Mouse (Mus musculus) forebrain, embryonic 10.5 days (tissue): ENCODE data around the gene Tmem54. TPM values are rescaled to one million over a fixed set of nuclear protein-coding genes. Genes with fewer than 3 reads are reported as not detected.

ENCODE experiments used
- DNase-seq: peaks from one replicate; pipeline ENCODE4 v3.0.0-alpha.2; 2017; ENCODE audit warnings: low spot score; ENCODE audit errors: extremely low spot score
- H3K27ac ChIP-seq: fragments of 300-500 bp; sonication (generic); 2 replicates; pipeline ENCODE4 v1.5.1; 2016; ENCODE audit warnings: mild to moderate bottlenecking
- H3K27me3 ChIP-seq: fragments of 300-500 bp; sonication (generic); 2 replicates; pipeline ENCODE4 v1.6.1; 2016; ENCODE audit warnings: mild to moderate bottlenecking; ENCODE audit not compliant: poor library complexity, severe bottlenecking
- H3K36me3 ChIP-seq: fragments of 300-500 bp; sonication (generic); replicated peaks from 2 replicates; pipeline ENCODE4 v1.6.1; 2016; ENCODE audit warnings: mild to moderate bottlenecking, moderate library complexity
- H3K4me1 ChIP-seq: fragments of 300-500 bp; sonication (generic); 2 replicates; pipeline ENCODE4 v1.6.1; 2016
- H3K4me3 ChIP-seq: fragments of 300-500 bp; sonication (generic); 2 replicates; pipeline ENCODE4 v1.5.1; 2016; ENCODE audit warnings: mild to moderate bottlenecking, moderate library complexity
- H3K9me3 ChIP-seq: fragments of 300-500 bp; sonication (generic); 2 replicates; pipeline ENCODE4 v1.6.1; 2016; ENCODE audit warnings: mild to moderate bottlenecking, moderate library complexity
- WGBS: fragments of 180-500 bp; shearing (Covaris S2); methylation state at CpG from one replicate; pipeline ENCODE4 v1.1.7; 2016; 5-methylcytosine and 5-hydroxymethylcytosine counted together
- polyA plus RNA-seq: library from polyadenylated mRNA; unstranded; fragments of >200 nt; fragmentation: Nextera tagmentation; extraction: Ambion mirVana; gene quantifications from 2 replicates; pipeline ENCODE4 v1.2.1, GENCODE M21; 2016

Tmem54 gene
- polyA plus RNA-seq, 1 experiment from 2014 or later: 4.6 TPM

DNA sequence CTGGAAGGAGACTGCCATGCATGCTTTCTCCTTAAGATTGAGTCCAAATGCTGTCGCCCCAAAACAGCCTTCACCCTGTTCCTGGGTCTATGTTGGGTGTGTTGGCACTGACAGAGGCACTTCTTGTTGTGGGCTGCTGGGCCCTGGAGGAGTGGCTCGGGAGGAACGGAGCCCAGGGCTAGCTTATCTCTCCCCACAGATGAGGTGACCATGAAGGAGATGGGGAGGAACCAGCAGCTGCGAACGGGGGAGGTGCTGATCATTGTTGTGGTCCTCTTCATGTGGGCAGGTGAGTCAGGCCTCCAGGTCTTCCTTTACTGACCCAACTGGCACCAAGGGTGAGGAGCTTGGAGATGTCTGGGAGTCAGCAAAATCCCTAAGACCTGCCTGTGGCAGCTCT lies 34.3 kb downstream of the Tmem54 start:
- Histone ChIP-seq H3K36me3 (peaks cover 2% of the 10 kb centered on the region), H3K4me3 (no peak overlapping the region), H3K9me3 (no peaks in the 10 kb centered on the region), H3K27me3 (peaks cover 55% of the 10 kb centered on the region), H3K27ac (no peak overlapping the region), H3K4me1 (peaks cover 34% of the 10 kb centered on the region)
- no peak for DNase-seq
- WGBS: 79% methylated on average over 5 of the region's 5 CpGs

DNA sequence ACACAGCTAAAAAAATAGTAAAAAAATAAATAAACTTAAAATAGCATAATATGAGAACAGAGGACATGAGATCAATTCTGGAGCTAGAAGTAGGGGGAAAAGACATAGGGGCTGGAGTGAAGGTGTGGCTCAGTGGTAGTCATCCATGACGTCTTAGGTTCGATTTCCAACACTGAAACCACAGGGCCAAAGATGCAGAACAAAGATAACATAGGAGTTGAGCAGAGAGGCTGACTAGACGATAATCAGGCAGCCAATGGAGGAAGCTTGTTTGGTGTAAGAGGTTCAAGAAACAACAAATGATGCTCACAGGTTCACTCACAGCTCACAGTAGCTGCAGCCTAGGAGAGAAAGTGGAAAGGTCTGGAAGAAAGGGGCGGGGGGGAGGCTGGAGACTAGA lies 35.5 kb downstream of the Tmem54 start:
- Histone ChIP-seq H3K4me1 (peaks cover 26% of the 10 kb centered on the region), H3K36me3 (peaks cover 3% of the 10 kb centered on the region), H3K4me3 (no peak overlapping the region), H3K27ac (no peak overlapping the region), H3K9me3 (no peaks in the 10 kb centered on the region), H3K27me3 (peaks cover 44% of the 10 kb centered on the region)
- no peak for DNase-seq
- WGBS: 89% methylated on average over 4 of the region's 4 CpGs

DNA sequence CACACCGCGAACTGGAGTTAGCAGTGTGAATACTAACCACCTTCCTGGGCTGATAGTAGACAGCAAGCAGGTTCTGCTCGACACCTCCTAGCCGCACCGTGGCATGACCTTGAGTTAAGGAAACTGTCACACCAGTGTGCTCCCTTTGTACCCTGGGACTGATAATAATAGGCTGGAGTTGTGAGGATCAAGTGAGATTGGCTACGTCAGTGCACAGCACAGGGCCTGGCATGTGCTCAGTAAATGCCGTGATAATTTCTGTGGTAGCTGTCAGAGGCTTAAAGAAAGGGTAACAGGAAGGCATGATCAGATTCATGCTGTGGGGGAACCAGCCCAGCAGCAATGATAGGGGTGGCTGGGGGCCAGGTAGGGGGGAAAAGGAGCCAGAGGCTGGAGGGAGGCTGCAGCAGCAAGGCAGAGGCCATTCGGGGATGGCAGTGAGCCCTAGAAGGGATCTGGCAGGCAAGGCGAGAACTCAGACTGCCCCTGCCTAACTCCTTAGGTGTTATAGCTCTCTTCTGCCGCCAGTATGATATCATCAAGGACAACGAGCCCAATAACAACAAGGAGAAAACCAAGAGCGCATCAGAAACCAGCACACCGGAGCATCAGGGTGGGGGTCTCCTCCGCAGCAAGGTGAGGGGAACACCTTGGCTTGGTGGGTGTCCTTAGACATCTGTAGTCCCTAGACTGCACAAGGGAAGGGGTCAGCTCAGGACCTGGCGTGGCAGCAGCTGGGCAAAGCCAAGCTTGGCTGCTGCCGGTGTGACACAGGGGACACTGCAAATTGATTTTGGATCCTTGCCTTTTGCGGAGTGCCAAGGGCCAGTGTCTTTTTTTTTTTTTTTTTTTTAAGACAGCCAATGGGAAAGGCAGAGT lies 36.5 kb downstream of the Tmem54 start:
- no peak for DNase-seq
- 85% methylated on average over 17 of the region's 17 CpGs for WGBS
- H3K27ac ChIP-seq: no peak overlapping the region

DNA sequence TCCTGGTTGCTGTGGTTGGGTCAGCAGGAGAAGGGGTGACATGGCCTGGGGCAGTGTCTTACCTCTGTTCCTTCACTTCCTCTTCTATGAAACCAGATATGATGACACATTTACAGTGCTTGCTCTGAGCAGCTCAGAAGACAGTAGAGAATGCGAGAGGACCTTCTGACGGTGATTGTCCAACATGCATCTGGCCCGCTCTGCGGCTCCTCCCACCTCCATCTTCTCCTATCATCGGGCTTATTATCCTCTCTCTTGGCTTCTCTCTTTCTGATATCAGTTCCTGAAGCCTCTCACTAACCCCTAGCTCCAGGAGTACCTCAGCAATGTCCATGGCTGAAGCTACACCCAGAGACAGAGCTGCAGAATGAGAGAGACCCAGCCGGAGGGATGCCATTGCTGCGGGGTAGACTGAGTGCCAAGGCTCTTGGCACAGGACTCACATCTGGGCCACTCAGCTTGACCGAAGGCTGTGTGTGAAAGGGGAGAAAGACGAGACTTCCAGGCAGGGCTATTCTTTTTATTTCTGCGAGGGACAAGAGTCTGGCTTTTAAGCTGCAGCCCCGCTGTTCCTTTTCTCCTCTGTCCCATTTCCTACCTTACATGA lies 37.2 kb downstream of the Tmem54 start:
- no peak overlapping the region for H3K27ac ChIP-seq
- 93% methylated on average over 11 of the region's 11 CpGs for WGBS
- peaks cover 10% of the 10 kb centered on the region for H3K4me1 ChIP-seq
- H3K27me3 ChIP-seq: peaks cover 27% of the 10 kb centered on the region
- H3K36me3 ChIP-seq: peaks cover 8% of the 10 kb centered on the region
- no peak for DNase-seq
- no peaks in the 10 kb centered on the region for H3K9me3 ChIP-seq
- H3K4me3 ChIP-seq: no peak overlapping the region

More for the DNA sequence above, 36.5 kb downstream of the Tmem54 start:
- Histone ChIP-seq H3K27me3 (peaks cover 34% of the 10 kb centered on the region), H3K36me3 (peaks cover 5% of the 10 kb centered on the region), H3K4me1 (peaks cover 18% of the 10 kb centered on the region), H3K9me3 (no peaks in the 10 kb centered on the region), H3K4me3 (no peak overlapping the region)

DNA sequence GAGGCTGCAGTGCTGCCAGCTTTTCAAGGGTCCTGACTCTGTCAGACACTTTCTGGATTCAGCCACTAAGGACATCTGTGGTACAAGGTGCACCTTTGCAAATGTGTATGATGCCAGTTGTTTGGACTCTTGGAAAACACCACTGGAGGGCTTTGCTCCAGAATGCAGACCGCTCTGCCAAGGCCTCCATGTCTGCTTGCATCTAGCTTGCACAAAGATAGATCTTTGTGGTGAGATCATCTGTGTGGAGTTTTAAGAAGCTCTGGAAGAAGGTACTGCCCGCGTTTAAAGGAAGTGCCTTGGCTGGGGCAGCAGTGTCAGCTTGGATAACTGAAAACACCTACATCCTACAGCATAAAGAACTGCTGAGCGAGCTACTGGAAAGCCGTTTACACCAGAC lies 38.2 kb downstream of the Tmem54 start:
- peaks cover 17% of the 10 kb centered on the region for H3K36me3 ChIP-seq
- H3K27ac ChIP-seq: no peak overlapping the region
- H3K9me3 ChIP-seq: no peaks in the 10 kb centered on the region
- WGBS: 89% methylated on average over 5 of the region's 5 CpGs
- no peak overlapping the region for H3K4me3 ChIP-seq
- peaks cover 17% of the 10 kb centered on the region for H3K27me3 ChIP-seq
- H3K4me1 ChIP-seq: peaks cover 11% of the 10 kb centered on the region; the same call in 1 of the 2 replicates
- no peak for DNase-seq

DNA sequence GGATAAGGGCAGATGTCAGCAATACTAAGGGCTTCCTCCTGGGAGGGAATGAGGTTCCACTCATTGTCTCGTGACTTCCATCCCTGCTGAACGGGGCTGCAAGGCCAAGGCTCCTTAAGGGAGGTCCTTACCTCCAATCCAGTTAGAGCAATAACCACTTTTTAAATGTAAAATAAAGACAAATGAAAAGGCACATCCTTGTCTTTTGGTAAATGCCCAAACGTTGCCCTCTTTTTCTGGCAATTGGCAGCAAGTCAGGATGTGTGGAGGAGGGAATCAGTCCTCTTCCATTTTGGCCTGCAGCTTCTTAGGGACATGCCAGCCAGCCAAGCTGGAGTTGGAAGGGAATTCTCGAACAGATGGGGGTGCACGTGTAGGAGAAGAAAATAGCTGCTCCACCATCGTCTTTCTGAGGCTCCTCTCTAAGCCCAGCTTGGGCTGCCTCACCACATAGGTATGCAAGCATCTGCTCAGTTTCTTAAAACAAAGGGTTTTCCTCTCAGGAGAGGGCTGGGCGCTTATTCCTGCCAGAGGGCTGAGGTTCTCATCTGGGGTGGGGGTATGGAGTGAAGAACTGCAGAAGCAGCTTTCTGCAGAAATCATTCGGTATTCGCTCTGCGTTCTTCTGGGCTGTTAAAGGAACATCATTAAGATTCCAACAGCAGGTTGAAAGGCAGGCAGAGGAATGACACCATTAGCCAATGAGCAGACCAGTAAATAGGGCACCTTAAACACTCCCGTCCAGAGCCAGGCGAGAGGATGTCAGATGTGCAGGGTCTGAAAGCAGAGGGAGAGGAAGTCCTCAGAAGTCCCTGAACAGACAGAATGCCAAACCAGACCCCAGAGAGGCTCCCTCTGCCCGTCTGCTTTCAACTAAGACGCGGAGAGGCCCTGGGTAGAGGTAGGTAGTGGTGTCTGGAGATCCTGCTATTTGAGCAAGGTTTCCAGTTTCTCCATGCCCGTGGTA lies 39.3 kb downstream of the Tmem54 start:
- Histone ChIP-seq H3K4me3 (no peak overlapping the region), H3K4me1 (peaks cover 13% of the 10 kb centered on the region; the same call in 1 of the 2 replicates), H3K36me3 (peaks cover 28% of the 10 kb centered on the region), H3K27me3 (peaks cover 6% of the 10 kb centered on the region), H3K27ac (no peak overlapping the region), H3K9me3 (no peaks in the 10 kb centered on the region)
- WGBS: 70% methylated on average over 16 of the region's 16 CpGs
- no peak for DNase-seq

DNA sequence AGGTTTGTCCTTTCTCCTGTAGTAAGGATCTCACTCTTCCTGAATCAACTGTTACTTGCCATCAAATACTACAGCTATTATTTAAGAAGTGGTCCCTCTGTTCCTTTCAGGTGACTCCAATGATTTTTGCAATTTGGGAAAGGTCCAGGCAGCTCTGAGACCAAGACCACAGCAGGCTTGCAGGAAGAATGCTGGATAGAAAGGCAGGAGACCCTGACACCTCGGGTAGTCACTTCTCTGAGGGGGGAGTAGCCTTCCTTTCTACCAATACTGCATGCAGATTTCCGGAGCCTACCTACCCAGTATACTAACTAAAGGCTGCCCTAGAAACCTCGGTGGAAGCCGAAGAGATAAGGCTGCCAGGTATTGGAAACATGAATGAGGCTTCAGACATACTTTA lies 40.1 kb downstream of the Tmem54 start:
- DNase-seq: no peak
- H3K4me3 ChIP-seq: no peak overlapping the region
- no peak overlapping the region for H3K27ac ChIP-seq
- no peaks in the 10 kb centered on the region for H3K9me3 ChIP-seq
- H3K27me3 ChIP-seq: no peaks in the 10 kb centered on the region
- peaks cover 13% of the 10 kb centered on the region; the same call in 1 of the 2 replicates for H3K4me1 ChIP-seq
- WGBS: 82% methylated on average over 4 of the region's 4 CpGs
- H3K36me3 ChIP-seq: peaks cover 36% of the 10 kb centered on the region

DNA sequence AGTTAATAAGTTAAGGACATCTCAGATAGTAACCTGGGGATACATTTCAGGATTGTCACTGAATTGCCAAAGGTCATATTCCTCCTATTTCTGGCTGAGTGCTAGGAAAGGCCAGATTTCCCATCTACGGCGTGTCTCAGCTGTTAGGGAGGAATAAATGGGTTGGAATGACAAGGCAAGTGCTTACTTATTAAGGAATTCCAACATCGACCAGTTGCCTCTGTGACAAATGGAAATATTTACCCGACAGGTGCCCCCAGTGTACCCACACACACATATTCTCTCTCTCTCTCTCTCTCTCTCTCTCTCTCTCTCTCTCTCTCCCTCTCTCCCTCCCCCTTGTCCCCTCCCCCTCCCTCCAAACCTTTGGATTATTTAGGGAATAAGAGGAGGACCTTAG lies 40.6 kb downstream of the Tmem54 start:
- H3K27ac ChIP-seq: no peak overlapping the region
- peaks cover 41% of the 10 kb centered on the region for H3K36me3 ChIP-seq
- H3K4me3 ChIP-seq: no peak overlapping the region
- DNase-seq: no peak
- no peaks in the 10 kb centered on the region for H3K27me3 ChIP-seq
- WGBS: 91% methylated on average over 4 of the region's 4 CpGs
- H3K4me1 ChIP-seq: peaks cover 13% of the 10 kb centered on the region; the same call in 1 of the 2 replicates
- no peaks in the 10 kb centered on the region for H3K9me3 ChIP-seq

DNA sequence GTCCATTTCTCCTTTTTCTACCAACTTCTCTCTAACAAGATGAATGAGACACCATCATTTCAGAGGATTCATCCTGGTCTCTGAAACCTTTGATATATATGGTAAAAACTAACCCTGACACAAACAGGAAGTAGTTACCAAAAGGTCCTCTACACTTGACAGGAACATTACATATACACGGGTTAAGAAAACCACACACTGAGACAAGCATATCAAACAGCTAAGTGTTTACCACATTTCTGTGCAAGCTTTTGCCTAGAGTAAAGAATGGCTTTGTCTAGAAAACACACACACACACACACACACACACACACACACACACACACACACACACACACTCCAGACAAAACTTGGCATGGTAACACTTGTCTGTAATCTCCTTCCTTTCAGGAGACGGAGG lies 41.0 kb downstream of the Tmem54 start:
- Histone ChIP-seq H3K36me3 (peaks cover 46% of the 10 kb centered on the region), H3K27me3 (no peaks in the 10 kb centered on the region), H3K9me3 (no peaks in the 10 kb centered on the region), H3K4me1 (peaks cover 13% of the 10 kb centered on the region; the same call in 1 of the 2 replicates), H3K4me3 (no peak overlapping the region), H3K27ac (no peak overlapping the region)
- WGBS: 93% methylated on average over 2 of the region's 2 CpGs
- no peak for DNase-seq

DNA sequence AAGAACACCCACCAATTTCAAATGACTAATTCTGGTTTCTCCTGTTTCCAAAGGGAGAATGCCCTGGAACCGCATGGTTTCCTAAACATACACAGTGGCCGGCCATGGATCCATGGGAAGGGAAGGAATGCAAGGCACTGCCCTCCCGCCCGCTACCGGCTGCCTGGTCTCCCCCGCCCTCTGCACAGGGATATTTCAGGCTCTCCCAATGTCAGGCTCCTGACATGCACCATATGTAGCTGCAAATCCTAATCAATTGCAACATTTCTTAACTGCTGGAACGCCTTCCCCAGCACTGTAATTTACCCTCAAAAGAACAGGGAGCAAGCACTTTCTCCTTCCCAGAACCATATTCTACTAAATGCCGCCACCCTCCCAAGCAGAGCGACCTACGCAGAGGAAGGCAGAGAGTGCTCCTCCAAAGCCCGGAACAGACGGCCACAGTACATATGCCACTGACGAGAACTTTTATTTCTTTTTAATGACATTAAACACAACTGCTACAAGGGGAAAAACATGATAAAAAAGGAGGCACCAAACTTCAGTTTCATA lies 42.3 kb downstream of the Tmem54 start:
- no peaks in the 10 kb centered on the region for H3K9me3 ChIP-seq
- no peak for DNase-seq
- H3K4me1 ChIP-seq: peaks cover 7% of the 10 kb centered on the region; the same call in 1 of the 2 replicates
- H3K36me3 ChIP-seq: peaks cover 58% of the 10 kb centered on the region
- no peaks in the 10 kb centered on the region for H3K27me3 ChIP-seq
- no peak overlapping the region for H3K27ac ChIP-seq
- 95% methylated on average over 13 of the region's 13 CpGs for WGBS
- H3K4me3 ChIP-seq: no peak overlapping the region

DNA sequence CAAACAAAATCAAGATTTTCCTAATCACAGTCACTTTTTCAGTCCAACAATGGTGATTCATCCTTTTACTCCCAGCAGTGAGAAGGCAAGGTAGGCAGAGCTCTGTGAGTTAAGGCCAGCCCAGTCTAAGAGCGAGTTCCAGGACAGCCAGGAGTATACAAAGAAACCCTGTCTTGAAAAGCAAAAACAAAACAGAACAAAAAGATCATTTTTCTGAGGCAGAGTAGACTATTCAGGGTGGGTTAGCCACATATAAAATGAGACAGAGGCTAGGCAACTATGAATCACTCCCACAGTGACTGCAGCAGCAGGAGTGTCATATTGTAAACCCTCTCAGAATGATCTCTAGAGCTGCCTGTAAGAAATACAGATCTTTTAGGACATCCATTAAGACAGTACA lies 44.0 kb downstream of the Tmem54 start:
- DNase-seq: no peak
- Histone ChIP-seq H3K4me1 (peaks cover 7% of the 10 kb centered on the region; the same call in 1 of the 2 replicates), H3K36me3 (peaks cover 75% of the 10 kb centered on the region)

DNA sequence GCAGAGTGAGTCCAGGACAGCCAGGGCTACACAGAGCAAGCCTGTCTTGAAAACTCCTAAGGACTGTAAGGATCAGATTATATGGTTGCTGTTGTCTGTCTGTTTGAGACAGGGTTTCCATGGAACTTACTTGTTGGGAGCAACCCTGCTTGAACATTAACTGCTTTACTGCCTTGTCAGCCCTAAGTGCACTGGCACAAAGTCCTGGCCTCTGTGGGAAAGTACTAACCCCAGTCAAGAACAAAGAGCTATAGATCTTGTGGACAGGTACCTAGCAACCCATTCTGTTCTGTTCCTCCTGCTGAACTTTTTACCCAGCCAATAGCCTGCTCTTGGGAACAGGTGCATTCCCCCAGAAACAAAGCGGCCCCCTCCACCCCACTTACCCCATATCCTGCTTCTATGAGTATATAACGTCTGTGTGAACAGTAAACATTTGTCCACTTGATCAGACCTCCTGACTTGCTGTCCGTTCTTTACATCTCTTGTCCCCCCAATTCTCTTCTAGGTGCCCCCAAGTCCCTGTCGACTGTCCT lies 46.0 kb downstream of the Tmem54 start:
- no peak for DNase-seq
- H3K4me1 ChIP-seq: peaks cover 4% of the 10 kb centered on the region; the same call in 1 of the 2 replicates
- no peak overlapping the region for H3K27ac ChIP-seq
- H3K4me3 ChIP-seq: no peak overlapping the region
- peaks cover 92% of the 10 kb centered on the region for H3K36me3 ChIP-seq
- H3K9me3 ChIP-seq: no peaks in the 10 kb centered on the region
- WGBS: 95% methylated on average over 4 of the region's 4 CpGs
- no peaks in the 10 kb centered on the region for H3K27me3 ChIP-seq

More for the DNA sequence above, 44.0 kb downstream of the Tmem54 start:
- no peak overlapping the region for H3K4me3 ChIP-seq
- H3K27me3 ChIP-seq: no peaks in the 10 kb centered on the region
- H3K9me3 ChIP-seq: no peaks in the 10 kb centered on the region
- no peak overlapping the region for H3K27ac ChIP-seq
- WGBS: 87% methylated on average over 1 of the region's 1 CpGs
